Mouse (Mus musculus) testis, adult 2 months (tissue): ENCODE results near the gene Zdhhc7.

Experiments used
- CTCF ChIP-seq: fragments of 200-500 bp; IDR thresholded peaks from 2 replicates; pipeline ENCODE4 v1.5.1; 2012; ENCODE audit warnings: low read depth, mild to moderate bottlenecking, inconsistent platforms, low read length, moderate library complexity; ENCODE audit not compliant: control insufficient read depth, insufficient read depth, insufficient replicate concordance
- POLR2A ChIP-seq: fragments of 200-500 bp; IDR thresholded peaks from 2 replicates; pipeline ENCODE4 v1.6.1; 2012; ENCODE audit warnings: low read depth, mild to moderate bottlenecking, inconsistent platforms, low read length, moderate library complexity; ENCODE audit not compliant: control insufficient read depth

GRCm38 (mm10) chr8:120104721-120105272 is 3.5 kb upstream of the Zdhhc7 start:
- TF ChIP-seq CTCF (no peak), POLR2A (no peak)
